Mouse (Mus musculus) ES-E14 (cell line): ENCODE results near the gene Acat2. TPM values are rescaled to one million over a fixed set of nuclear protein-coding genes. Genes with fewer than 3 reads are reported as not detected.
"Not testable (repeated sequence)": the region's sequence is repeated elsewhere in the genome, so short reads cannot be mapped to it uniquely, and the experiment has no call there.

ENCODE experiments used
- DNase-seq: peaks from one replicate; pipeline ENCODE4 v3.0.0-alpha.2; 2013; ENCODE audit warnings: low read depth, low spot score
- H3K27ac ChIP-seq: 2 replicates; pipeline ENCODE4 v1.5.1; 2012; ENCODE audit warnings: low read depth, mild to moderate bottlenecking, low read length, moderate library complexity, mixed read lengths; ENCODE audit not compliant: poor library complexity, insufficient read depth, severe bottlenecking
- H3K36me3 ChIP-seq: 2 replicates; pipeline ENCODE4 v1.6.1; 2012; ENCODE audit warnings: mild to moderate bottlenecking, low read length, moderate library complexity, mixed read lengths; ENCODE audit not compliant: control insufficient read depth, poor library complexity, insufficient read depth, severe bottlenecking
- H3K4me1 ChIP-seq, 2 experiments: fragments of 150-350 bp in 1 of 2; sonication (generic) in 1 of 2; 2 replicates each; pipeline ENCODE4 v1.6.1; 2012; ENCODE audit warnings: low read length in 2 of 2, mild to moderate bottlenecking in 1 of 2, mixed read lengths in 1 of 2; ENCODE audit not compliant: control insufficient read depth in 2 of 2, insufficient read depth in 2 of 2, poor library complexity in 1 of 2
- H3K4me3 ChIP-seq, 2 experiments: fragments of 150-350 bp in 1 of 2; sonication (generic) in 1 of 2; 2 replicates each; pipeline ENCODE4 v1.5.1; 2012; ENCODE audit warnings: low read length in 2 of 2, low read depth in 1 of 2, mild to moderate bottlenecking in 1 of 2, mixed read lengths in 1 of 2; ENCODE audit not compliant: insufficient read depth in 1 of 2, poor library complexity in 1 of 2, severe bottlenecking in 1 of 2
- H3K9ac ChIP-seq: 2 replicates; pipeline ENCODE4 v1.6.1; 2012; ENCODE audit warnings: low read depth, mild to moderate bottlenecking, low read length, mixed read lengths; ENCODE audit not compliant: poor library complexity, insufficient read depth, severe bottlenecking
- H3K9me3 ChIP-seq: fragments of 150-350 bp; sonication (generic); 2 replicates; pipeline ENCODE4 v1.6.1; 2012; ENCODE audit warnings: low read depth, mild to moderate bottlenecking, low read length; ENCODE audit not compliant: control insufficient read depth, insufficient read depth
- CHD2 ChIP-seq: IDR thresholded peaks from 2 replicates; pipeline ENCODE4 v1.6.1; 2014; ENCODE audit warnings: mild to moderate bottlenecking, low read depth, low read length, inconsistent platforms
- HCFC1 ChIP-seq: IDR thresholded peaks from 2 replicates; pipeline ENCODE4 v1.6.1; 2012; ENCODE audit warnings: low read length, inconsistent platforms, borderline replicate concordance; ENCODE audit not compliant: insufficient read depth
- MAFK ChIP-seq: IDR thresholded peaks from 2 replicates; pipeline ENCODE4 v1.6.1; 2014; ENCODE audit warnings: mild to moderate bottlenecking, low read depth, low read length, inconsistent platforms; ENCODE audit not compliant: insufficient read depth
- ZC3H11A ChIP-seq: IDR thresholded peaks from 2 replicates; pipeline ENCODE4 v1.6.1; 2012; ENCODE audit warnings: low read depth, mild to moderate bottlenecking, inconsistent platforms, low read length, borderline replicate concordance
- ZNF384 ChIP-seq: IDR thresholded peaks from 2 replicates; pipeline ENCODE4 v1.6.1; 2012; ENCODE audit warnings: low read depth, low read length, inconsistent platforms
- in situ Hi-C, 2 experiments: fragments of 600-800 bp; cut with MboI; formaldehyde crosslinking; loops; one replicate each; pipeline ENCODE4 v1.15.1; 2025; ENCODE audit warnings: low sequenced_read_pairs in 2 of 2, inconsistent platforms in 1 of 2; ENCODE audit not compliant: unreplicated experiment in 2 of 2
- total RNA-seq: library from RNA; depleted of rRNA; stranded (reverse); fragments of 300-350 nt; gene quantifications from 2 replicates; pipeline ENCODE4 v1.2.3, GENCODE M21; 2012

Gene Acat2
- total RNA-seq, 1 experiment, result 57.3 TPM

DNA sequence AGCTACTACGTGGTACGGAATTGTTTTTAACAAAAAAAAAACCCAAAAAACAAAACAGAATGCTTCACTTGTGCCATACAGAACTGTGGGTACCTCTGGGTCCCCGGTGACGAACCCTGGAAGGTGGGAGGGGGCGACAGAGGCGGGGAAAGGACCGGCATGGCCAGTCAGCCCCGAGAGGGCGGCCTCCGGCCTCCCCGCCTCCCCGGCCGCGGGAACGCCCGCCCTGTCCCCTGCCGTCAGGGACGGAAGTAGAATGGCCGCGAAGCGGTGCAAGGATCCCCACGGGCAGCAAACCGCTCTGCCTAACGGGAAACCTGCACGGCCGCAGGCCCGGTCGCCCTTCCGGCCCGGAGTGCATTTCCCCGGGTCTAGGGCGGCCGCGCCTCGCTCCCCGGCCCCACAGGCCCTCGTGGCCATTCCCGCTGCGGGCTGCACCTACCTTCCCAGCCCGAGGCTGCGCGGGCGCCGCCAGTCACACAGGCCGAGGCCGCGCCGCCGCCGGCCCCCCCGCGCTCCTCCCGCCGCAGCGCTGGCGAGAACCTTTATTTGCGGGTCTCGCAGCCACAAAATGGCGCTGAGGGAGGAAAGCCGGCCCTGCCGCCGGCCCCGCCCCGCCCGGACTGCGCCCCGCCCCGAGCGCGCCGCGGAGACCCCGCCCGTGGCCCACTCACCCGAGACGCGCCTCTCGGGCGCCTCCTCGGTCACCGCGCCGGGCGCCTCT lies 31.2 kb upstream of the Acat2 start:
- Histone ChIP-seq H3K4me1 (peaks cover 0 to 15% of the 10 kb centered on the region in 2 experiments; a peak in 2 of 4 replicates), H3K9ac (peak overlapping the region; percentile 100)

DNA sequence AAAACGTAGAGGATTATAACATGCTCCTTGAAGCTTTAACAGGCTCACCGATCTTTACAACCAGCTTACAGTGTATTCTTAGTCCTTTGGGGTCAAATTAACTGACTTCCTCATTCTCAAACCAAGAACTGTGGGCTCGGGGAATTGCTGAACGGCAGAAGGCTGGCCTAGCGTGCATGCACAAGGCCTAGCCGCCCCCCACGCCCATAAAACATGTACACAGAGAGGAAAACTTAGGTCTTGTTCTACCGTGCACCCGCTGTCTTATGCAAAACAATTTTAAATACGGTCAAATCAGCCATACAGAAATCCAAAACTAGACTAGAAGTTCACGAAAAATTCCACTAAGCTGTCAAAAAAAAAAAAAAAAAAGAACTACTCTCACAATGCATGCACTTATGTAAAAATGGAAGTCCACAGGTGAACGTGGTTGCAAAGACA lies 30.7 kb upstream of the Acat2 start:
- Histone ChIP-seq H3K4me3 (peak overlapping the region; percentile 99 to 100), H3K4me1 (peaks cover 0 to 15% of the 10 kb centered on the region in 2 experiments; a peak in 2 of 4 replicates), H3K36me3 (peaks cover 3% of the 10 kb centered on the region; the same call in 1 of the 2 replicates), H3K9me3 (no peaks in the 10 kb centered on the region), H3K27ac (peak overlapping the region; percentile 98; the same call in 1 of the 2 replicates), H3K9ac (peak overlapping the region; percentile 100)
- peak; percentile 25 for DNase-seq
- in situ Hi-C loops, result no loop called here
- no peak for TF ChIP-seq ZC3H11A
- TF ChIP-seq ZNF384, result peak; percentile 79

More for the DNA sequence above, 31.2 kb upstream of the Acat2 start:
- in situ Hi-C loops, result no loop called here
- H3K27ac ChIP-seq, result peak overlapping the region; percentile 98
- no peaks in the 10 kb centered on the region for H3K9me3 ChIP-seq
- DNase-seq, result peak; percentile 49
- TF ChIP-seq MAFK (no peak), CHD2 (no peak), ZC3H11A (no peak), HCFC1 (no peak), ZNF384 (no peak)
- peaks cover 3% of the 10 kb centered on the region; the same call in 1 of the 2 replicates for H3K36me3 ChIP-seq
- H3K4me3 ChIP-seq, result peak overlapping the region; percentile 99 to 100

DNA sequence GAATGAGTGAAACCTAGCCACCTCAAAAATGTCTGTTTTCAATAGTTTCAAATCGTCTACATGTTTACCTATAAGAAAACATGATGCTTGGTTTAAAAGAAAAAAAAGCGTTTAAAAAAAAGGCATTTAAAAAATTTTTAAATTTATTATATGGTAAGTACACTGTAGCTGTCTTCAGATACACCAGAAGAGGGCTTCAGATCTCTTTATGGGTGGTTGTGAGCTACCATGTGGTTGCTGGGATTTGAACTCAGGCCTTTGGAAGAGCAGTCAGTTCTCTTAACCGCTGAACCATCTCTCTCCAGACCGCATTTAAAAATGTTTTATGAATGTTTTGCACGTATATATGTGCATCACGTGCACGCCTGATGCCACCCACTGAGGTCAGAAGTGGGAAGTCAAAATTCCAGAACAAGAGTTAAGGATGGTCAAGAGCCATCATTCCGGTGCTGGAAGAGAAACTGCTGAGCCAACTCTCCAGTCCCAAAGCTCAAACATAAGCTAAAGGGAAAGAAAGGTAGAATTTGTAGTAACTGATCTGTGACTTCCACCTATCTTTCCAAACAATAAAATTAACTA lies 30.1 kb upstream of the Acat2 start:
- Histone ChIP-seq H3K27ac (peak overlapping the region; percentile 98; the same call in 1 of the 2 replicates), H3K4me1 (peaks cover 0 to 15% of the 10 kb centered on the region in 2 experiments; a peak in 2 of 4 replicates), H3K9me3 (no peaks in the 10 kb centered on the region), H3K9ac (peak overlapping the region; percentile 100; the same call in 1 of the 2 replicates), H3K36me3 (peaks cover 3% of the 10 kb centered on the region), H3K4me3 (peak overlapping the region; percentile 99 to 100)
- in situ Hi-C loops, result no loop called here
- DNase-seq, result no peak
- TF ChIP-seq HCFC1 (no peak), MAFK (no peak), ZC3H11A (no peak), ZNF384 (no peak)

DNA sequence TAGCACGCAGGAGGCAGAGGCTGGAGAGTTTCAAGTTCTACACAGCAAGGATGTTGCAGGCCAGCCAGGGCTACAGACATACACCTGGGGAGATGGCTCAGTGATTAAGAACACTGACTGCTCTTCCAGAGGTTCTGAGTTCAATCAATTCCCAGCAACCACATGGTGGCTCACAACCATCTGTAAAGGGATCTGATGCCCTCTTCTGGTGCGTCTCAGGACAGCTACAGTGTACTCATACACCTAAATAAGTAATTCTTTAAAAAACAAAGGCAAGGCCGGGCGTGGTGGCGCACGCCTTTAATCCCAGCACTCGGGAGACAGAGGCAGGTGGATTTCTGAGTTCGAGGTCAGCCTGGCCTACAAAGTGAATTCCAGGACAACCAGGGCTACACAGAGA lies 27.5 kb upstream of the Acat2 start:
- H3K9me3 ChIP-seq, H3K4me1 ChIP-seq, in situ Hi-C loops, H3K36me3 ChIP-seq: not testable (repeated sequence)
- Histone ChIP-seq H3K9ac (peak overlapping the region; percentile 12; the same call in 1 of the 2 replicates), H3K4me3 (peak overlapping the region; percentile 30 to 35), H3K27ac (0 out of 2 replicates have a peak overlapping the region, but pooled peaks have one; percentile 17)
- peak; percentile 26 for DNase-seq
